In the genomic region with DNA sequence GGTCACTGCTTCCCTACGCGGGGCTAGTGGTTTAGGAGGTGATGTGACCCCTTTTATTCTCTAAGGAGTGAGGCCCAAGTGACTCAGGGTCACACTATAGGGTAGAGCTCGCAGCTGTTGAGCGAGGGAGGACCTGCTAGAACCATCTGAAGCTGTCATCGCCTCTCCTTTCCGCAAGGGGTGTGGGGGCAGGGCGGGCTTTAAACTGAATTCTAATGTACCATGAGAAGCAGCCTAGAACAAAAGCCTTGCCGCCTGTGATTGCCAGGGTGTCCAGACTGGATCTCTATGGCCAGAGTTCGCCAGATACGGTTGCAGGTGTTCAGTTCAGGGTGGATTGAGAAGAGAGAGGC, we compare ENCODE assay signal across 9 mouse cellular contexts. TPM values are rescaled to one million over a fixed set of nuclear protein-coding genes. Genes with fewer than 3 reads are reported as not detected.
A peak's percentile ranks its signal among the peaks of the same experiment; 100 is the strongest.
DNase-seq lines count a peak whose midpoint lies in the region; ATAC-seq and TF ChIP-seq lines count a peak whose summit lies in the region.
"Had no signal": no experiment of that assay in that cellular context is flagged by ENCODE, and none has a peak within 500 bp of the region (broad histone marks: within the 10 kb centered on the region; RNA-seq: fewer than 3 reads in every experiment).

No protein-coding gene starts in this region.

- TF ChIP-seq POLR2A in spleen, adult 2 months (IDR thresholded peaks at IDR 0.05; ENCODE audit: low read depth, low read length): no peak

- H3K36me3 ChIP-seq in forebrain, embryonic 15.5 days: peaks cover 2% of the 10 kb centered on the region
- H3K36me3 ChIP-seq in kidney, embryonic 14.5 days (ENCODE audit: control insufficient read depth, insufficient read depth, low read length): 0 out of 2 replicates have a peak, but pooled peaks cover under 1% of the 10 kb centered on the region
- H3K36me3 ChIP-seq in megakaryocyte, embryonic 14.5 days (replicated peaks; ENCODE audit: low read length): no peaks in the 10 kb centered on the region
- H3K36me3 ChIP-seq in spleen, adult 2 months (ENCODE audit: control insufficient read depth, insufficient read depth, low read length): no peaks in the 10 kb centered on the region

- H3K9ac ChIP-seq in forebrain, embryonic 15.5 days (replicated peaks): peak overlapping the region; percentile 95
- peak overlapping the region; percentile 53 for H3K9ac ChIP-seq in kidney, embryonic 14.5 days (ENCODE audit: low read depth, low read length)

- peak; percentile 29 for ATAC-seq in forebrain, embryonic 15.5 days (replicated peaks)
- ATAC-seq in kidney, embryonic 14.5 days (ENCODE audit: low FRiP score, low TSS enrichment): peak; percentile 16; the same call in 1 of the 2 replicates

- peaks cover 41% of the 10 kb centered on the region for H3K4me1 ChIP-seq in forebrain, embryonic 15.5 days
- peaks cover 23% of the 10 kb centered on the region for H3K4me1 ChIP-seq in kidney, embryonic 14.5 days (ENCODE audit: control insufficient read depth, insufficient read depth, low read length)
- peaks cover 44% of the 10 kb centered on the region for H3K4me1 ChIP-seq in megakaryocyte, embryonic 14.5 days
- peaks cover 10% of the 10 kb centered on the region; the same call in 1 of the 2 replicates for H3K4me1 ChIP-seq in spleen, adult 2 months (ENCODE audit: control insufficient read depth, insufficient read depth, insufficient read length)

- intact Hi-C loops in heart, postnatal 36 days (cut with DNase I): loop anchor here (2.0 kb wide), 1 partner anchor 53 kb away; a partner anchor contains a TSS
- intact Hi-C loops in gastrocnemius, postnatal 36 days (cut with DNase I): no loop called here

- H3K4me3 ChIP-seq in forebrain, embryonic 15.5 days: peak overlapping the region; percentile 82
- peak overlapping the region; percentile 63 for H3K4me3 ChIP-seq in kidney, embryonic 14.5 days (ENCODE audit: low read length)
- peak overlapping the region; percentile 94 for H3K4me3 ChIP-seq in megakaryocyte, embryonic 14.5 days (replicated peaks)
- peak overlapping the region; percentile 31 for H3K4me3 ChIP-seq in spleen, adult 2 months (ENCODE audit: extremely low read depth, insufficient read depth, insufficient read length)

- TF ChIP-seq CTCF in spleen, adult 2 months (IDR thresholded peaks at IDR 0.05; ENCODE audit: extremely low read depth, insufficient read depth, insufficient read length, insufficient replicate concordance): no peak

- H3K4me2 ChIP-seq in forebrain, embryonic 15.5 days (replicated peaks): peak overlapping the region; percentile 70
- peak overlapping the region; percentile 57 for H3K4me2 ChIP-seq in kidney, embryonic 14.5 days (replicated peaks; ENCODE audit: low read depth, low read length)

- peak overlapping the region; percentile 99 for H3K27ac ChIP-seq in forebrain, embryonic 15.5 days (replicated peaks)
- H3K27ac ChIP-seq in kidney, embryonic 14.5 days (ENCODE audit: low read depth, low read length): peak overlapping the region; percentile 64
- no peak overlapping the region for H3K27ac ChIP-seq in spleen, adult 2 months (ENCODE audit: insufficient read depth, low read length)
- H3K27ac ChIP-seq: macrophage had no signal

- no peaks in the 10 kb centered on the region for H3K9me3 ChIP-seq in forebrain, embryonic 15.5 days
- no peaks in the 10 kb centered on the region for H3K9me3 ChIP-seq in kidney, embryonic 14.5 days (ENCODE audit: control insufficient read depth, low read length)
- no peaks in the 10 kb centered on the region for H3K9me3 ChIP-seq in megakaryocyte, embryonic 14.5 days

- H3K27me3 ChIP-seq in forebrain, embryonic 15.5 days: no peaks in the 10 kb centered on the region
- H3K27me3 ChIP-seq in kidney, embryonic 14.5 days (ENCODE audit: control insufficient read depth, insufficient read depth, low read length): 0 out of 2 replicates have a peak, but pooled peaks cover 4% of the 10 kb centered on the region
- H3K27me3 ChIP-seq in megakaryocyte, embryonic 14.5 days (replicated peaks): peaks cover 75% of the 10 kb centered on the region
- H3K27me3 ChIP-seq in spleen, adult 2 months (ENCODE audit: control insufficient read depth, insufficient read depth, low read length): peaks cover 3% of the 10 kb centered on the region

- WGBS in forebrain, embryonic 15.5 days: under 1% methylated on average over 10 of the region's 10 CpGs
- under 1% methylated on average over 10 of the region's 10 CpGs for WGBS in kidney, embryonic 14.5 days
- WGBS in spleen, adult 2 months: 7% methylated on average over 10 of the region's 10 CpGs

- peak; percentile 19 for DNase-seq in heart, adult 8-10 months (ENCODE audit: low spot score)
- DNase-seq in heart, postnatal 36 days: no peak
- peak; percentile 70 for DNase-seq in T-cell, adult 2 months (ENCODE audit: low spot score)
- DNase-seq in spleen, adult 2 months (ENCODE audit: low read depth in 1 of 2, low spot score in 2 of 2): peak; percentile 29 to 43
- DNase-seq in gastrocnemius, postnatal 36 days: no peak

RNA-seq across cellular contexts. Expression of a gene that starts 1.4 kb away (rescaled TPM):
- total RNA-seq in heart, adult 8-10 months (2022): 1 to 10 TPM; 2.3 to 5.9 (median 4.3) TPM
- total RNA-seq in heart, postnatal 36 days (2021): 1 to 10 TPM; 4.4 to 5.6 TPM
- 920 and 926 TPM in 2 replicates for polyA plus RNA-seq in forebrain, embryonic 15.5 days (2015; fragmentation: Nextera tagmentation; extraction: Ambion mirVana)
- polyA plus RNA-seq in kidney, embryonic 14.5 days (2014; fragmentation: Nextera tagmentation; extraction: Ambion mirVana): 17.4 and 23.6 TPM in 2 replicates
- 11.0 and 15.6 TPM in 2 replicates for polyA plus RNA-seq in megakaryocyte, embryonic 14.5 days (2012; ENCODE audit: insufficient read depth, low replicate concordance)
- polyA plus RNA-seq in spleen, adult 2 months (2012; rRNA removed): 15.1 and 18.3 TPM in 2 replicates
- total RNA-seq in gastrocnemius, postnatal 36 days (2021): 1 to 10 TPM; 1.6 to 2.1 TPM

RNA-seq across cellular contexts. Expression of a gene that starts 31.1 kb away (rescaled TPM):
- total RNA-seq in heart, adult 8-10 months (2022): 10 to 100 TPM; 24.7 to 33.2 (median 31.3) TPM
- 10 to 100 TPM; 28.3 to 30.9 TPM for total RNA-seq in heart, postnatal 36 days (2021)
- 97.3 and 105 TPM in 2 replicates for polyA plus RNA-seq in forebrain, embryonic 15.5 days (2015; fragmentation: Nextera tagmentation; extraction: Ambion mirVana)
- 84.6 and 100 TPM in 2 replicates for polyA plus RNA-seq in kidney, embryonic 14.5 days (2014; fragmentation: Nextera tagmentation; extraction: Ambion mirVana)
- polyA plus RNA-seq in megakaryocyte, embryonic 14.5 days (2012; ENCODE audit: insufficient read depth, low replicate concordance): 32.8 and 36.0 TPM in 2 replicates
- polyA plus RNA-seq in spleen, adult 2 months (2012; rRNA removed): 104 and 206 TPM in 2 replicates
- 10 to 100 TPM; 13.5 to 14.3 TPM for total RNA-seq in gastrocnemius, postnatal 36 days (2021)

RNA-seq across cellular contexts. Expression of a gene that starts 53.9 kb away (rescaled TPM):
- 10 to 100 TPM; 29.1 to 49.7 (median 41.1) TPM for total RNA-seq in heart, adult 8-10 months (2022)
- 10 to 100 TPM; 41.2 to 43.8 TPM for total RNA-seq in heart, postnatal 36 days (2021)
- polyA plus RNA-seq in forebrain, embryonic 15.5 days (2015; fragmentation: Nextera tagmentation; extraction: Ambion mirVana): 1,539 and 1,682 TPM in 2 replicates
- 62.1 and 73.4 TPM in 2 replicates for polyA plus RNA-seq in kidney, embryonic 14.5 days (2014; fragmentation: Nextera tagmentation; extraction: Ambion mirVana)
- polyA plus RNA-seq in megakaryocyte, embryonic 14.5 days (2012; ENCODE audit: insufficient read depth, low replicate concordance): 95.9 and 122 TPM in 2 replicates
- 89.5 and 113 TPM in 2 replicates for polyA plus RNA-seq in spleen, adult 2 months (2012; rRNA removed)
- 10 to 100 TPM; 11.4 to 11.5 TPM for total RNA-seq in gastrocnemius, postnatal 36 days (2021)

Comparison
In these comparisons a context has a peak if more than half of its experiments do, and no peak if none do; other contexts are left out.
1. DNase-seq: peak in heart, adult 8-10 months (single experiment), T-cell, adult 2 months (single experiment) and spleen, adult 2 months (2 of 2); none in heart, postnatal 36 days (0 of 2) and gastrocnemius, postnatal 36 days (0 of 2).
2. H3K4me3 ChIP-seq: peak in every context shown above with its lines; median percentile 94 in megakaryocyte, embryonic 14.5 days; 82 in forebrain, embryonic 15.5 days; 63 in kidney, embryonic 14.5 days; 31 in spleen, adult 2 months.
3. RNA of a gene that starts 1.4 kb away (polyA plus RNA-seq): 920 to 926 TPM in forebrain, embryonic 15.5 days; 17.4 to 23.6 TPM in kidney, embryonic 14.5 days, 15.1 to 18.3 TPM in spleen, adult 2 months and 11.0 to 15.6 TPM in megakaryocyte, embryonic 14.5 days; every median in the first group is over 10 times any median in the second.
4. RNA of a gene that starts 53.9 kb away (polyA plus RNA-seq): 1,539 to 1,682 TPM in forebrain, embryonic 15.5 days; 95.9 to 122 TPM in megakaryocyte, embryonic 14.5 days, 89.5 to 113 TPM in spleen, adult 2 months and 62.1 to 73.4 TPM in kidney, embryonic 14.5 days; every median in the first group is over 10 times any median in the second.